Mouse (Mus musculus): ENCODE measurements around the gene Dcp1a. TPM values are rescaled to one million over a fixed set of nuclear protein-coding genes. Genes with fewer than 3 reads are reported as not detected.
A peak's percentile ranks its signal among the peaks of the same experiment; 100 is the strongest.

Dcp1a gene
- polyA plus RNA-seq, 1 experiment, result 22.3 TPM

- no peak for DNase-seq (ENCODE audit: extremely low spot score in 1 of 2, low spot score in 1 of 2)
These were observed 77.3 kb downstream of the Dcp1a start for GRCm38 (mm10) chr14:30556651-30557050.

DNA sequence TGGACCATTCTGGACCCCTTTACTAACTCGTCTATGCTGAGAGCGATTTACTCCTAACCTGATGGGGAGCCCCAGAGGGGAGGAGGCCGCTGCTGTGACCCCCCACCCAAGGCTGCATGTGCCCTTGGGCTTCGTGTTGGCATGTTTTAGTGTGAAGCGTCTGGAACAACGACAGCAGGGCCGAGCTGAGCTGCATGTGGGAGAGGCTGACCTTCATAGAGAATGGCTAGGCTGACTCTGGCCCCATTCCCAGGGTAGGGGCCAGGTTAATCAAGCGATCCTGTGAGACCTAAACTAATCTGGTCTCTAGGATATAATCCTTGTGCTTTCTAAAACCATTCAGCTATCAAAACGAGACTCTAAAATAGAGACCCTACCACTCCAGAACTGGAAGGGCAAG, 78.4 kb downstream of the Dcp1a start:
- no peak for DNase-seq (ENCODE audit: extremely low spot score in 1 of 2, low spot score in 1 of 2)

GRCm38 (mm10) chr14:30559321-30559850, 80.1 kb downstream of the Dcp1a start:
- DNase-seq (ENCODE audit: extremely low spot score in 1 of 2, low spot score in 1 of 2), result no peak

DNA sequence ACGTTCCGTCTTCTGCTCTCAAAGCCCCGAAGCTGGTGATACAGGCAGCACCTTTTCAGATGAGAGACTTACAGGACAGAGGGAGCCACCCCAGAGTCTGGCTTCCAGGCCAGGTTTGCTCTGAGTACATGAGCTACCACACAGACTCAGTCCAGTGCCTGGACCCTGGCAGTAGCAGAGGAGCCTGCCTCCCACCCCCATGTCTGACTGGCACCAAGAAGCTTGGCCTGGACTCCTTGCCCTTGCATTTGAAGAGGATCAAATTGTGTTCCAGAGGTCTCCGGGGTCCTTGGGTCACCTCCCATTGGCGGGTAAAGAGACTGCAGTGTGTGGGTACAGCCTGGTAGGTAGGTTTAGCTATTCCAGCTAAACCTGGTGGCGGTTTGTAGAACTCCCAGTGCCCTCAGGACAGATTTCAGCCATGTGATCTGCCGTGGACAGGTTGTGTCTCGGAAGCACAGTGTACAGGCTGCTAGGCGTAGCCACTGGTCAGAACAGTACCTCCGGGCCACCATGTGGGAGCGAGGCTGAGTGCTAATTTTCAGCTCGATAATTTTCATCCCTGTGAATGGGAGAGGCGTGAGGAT, 81.6 kb downstream of the Dcp1a start:
- DNase-seq (ENCODE audit: extremely low spot score in 1 of 2, low spot score in 1 of 2), result no peak

- DNase-seq (ENCODE audit: extremely low spot score in 1 of 2, low spot score in 1 of 2), result peak in 1 of 2 experiments; percentile 39
These were observed 82.3 kb downstream of the Dcp1a start for GRCm38 (mm10) chr14:30561470-30562187.

DNA sequence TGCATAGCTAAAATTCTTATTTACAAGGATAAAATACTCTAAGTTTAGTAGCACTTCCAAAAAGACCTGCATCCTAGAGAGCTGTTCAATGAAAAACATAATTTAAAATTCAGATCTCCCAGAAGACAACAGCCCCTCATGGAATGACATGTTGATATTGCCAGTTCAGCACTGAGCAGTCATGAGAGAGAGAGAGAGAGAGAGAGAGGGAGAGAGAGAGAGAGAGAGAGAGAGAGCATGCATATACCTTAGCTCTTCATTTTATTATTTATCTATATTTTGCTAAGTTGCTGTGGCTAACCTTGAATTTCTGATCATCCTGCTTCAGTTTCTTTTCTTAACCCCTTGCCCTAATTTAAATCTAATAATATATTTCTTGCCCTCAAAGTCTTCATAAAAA, 83.0 kb downstream of the Dcp1a start:
- no peak for DNase-seq (ENCODE audit: extremely low spot score in 1 of 2, low spot score in 1 of 2)

DNA sequence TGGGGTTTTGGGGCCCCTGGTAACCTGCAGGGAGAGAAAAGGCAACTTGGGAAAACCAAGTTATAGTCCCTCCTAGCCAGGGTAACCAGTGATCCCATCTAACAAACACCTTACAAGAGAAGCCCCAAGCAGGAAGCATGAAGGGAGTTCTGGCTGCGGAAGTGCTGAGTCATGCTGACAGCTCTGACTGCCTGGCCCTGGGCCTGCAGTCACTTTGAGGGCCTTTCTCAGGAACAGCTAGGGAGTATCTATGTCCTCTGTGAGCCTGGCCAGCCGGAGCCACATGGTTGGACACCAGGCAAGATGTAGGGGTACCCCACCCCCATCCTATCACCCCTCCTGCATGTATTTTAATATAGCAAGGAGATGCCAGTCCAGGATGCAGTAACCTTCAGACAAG, 85.1 kb downstream of the Dcp1a start:
- DNase-seq (ENCODE audit: extremely low spot score in 1 of 2, low spot score in 1 of 2), result peak in 1 of 2 experiments; percentile 64

DNA sequence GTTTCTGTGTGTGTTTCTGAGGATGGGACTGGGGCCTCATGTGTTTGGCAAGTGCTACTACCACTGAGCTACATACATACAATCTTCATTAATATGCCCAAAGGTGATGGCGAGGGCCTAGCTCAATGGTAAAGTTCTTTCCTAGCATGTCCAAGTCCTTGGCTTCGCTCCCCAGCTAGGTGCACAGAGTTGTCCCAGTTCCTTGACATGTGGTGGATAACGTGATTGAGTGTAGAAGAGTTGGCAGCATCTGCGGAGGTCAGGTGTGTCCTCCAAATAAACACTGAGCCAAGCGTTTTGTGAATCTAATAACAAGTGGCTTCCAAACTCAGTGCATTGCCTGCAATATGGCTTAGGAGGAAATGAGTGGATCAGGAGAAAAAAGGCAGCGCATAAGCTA, 87.0 kb downstream of the Dcp1a start:
- no peak for DNase-seq (ENCODE audit: extremely low spot score in 1 of 2, low spot score in 1 of 2)

- DNase-seq (ENCODE audit: extremely low spot score in 1 of 2, low spot score in 1 of 2), result no peak
These were observed 88.7 kb downstream of the Dcp1a start for GRCm38 (mm10) chr14:30568016-30568415.

GRCm38 (mm10) chr14:30570303-30570702, 91.0 kb downstream of the Dcp1a start:
- no peak for DNase-seq (ENCODE audit: extremely low spot score in 1 of 2, low spot score in 1 of 2)

DNA sequence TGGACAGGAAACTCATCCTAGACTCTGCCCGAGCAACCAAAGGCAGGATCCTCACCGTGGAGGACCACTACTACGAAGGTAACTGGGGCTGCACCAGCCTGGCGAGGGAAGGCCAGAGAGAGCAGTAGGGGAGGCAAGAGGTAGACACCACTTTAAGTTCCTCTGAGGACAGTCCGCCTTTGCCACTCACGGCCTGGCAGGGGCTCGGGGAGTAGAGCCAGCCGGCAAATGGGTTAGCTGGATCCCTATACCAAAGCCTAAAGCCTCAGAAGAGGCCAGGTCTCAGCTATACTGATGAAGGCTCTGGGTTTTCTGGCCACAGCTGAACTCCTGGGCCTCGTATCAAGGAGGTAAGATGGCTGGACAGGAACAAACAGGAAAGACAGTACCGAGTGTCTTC, 92.9 kb downstream of the Dcp1a start:
- no peak for DNase-seq (ENCODE audit: extremely low spot score in 1 of 2, low spot score in 1 of 2)

DNA sequence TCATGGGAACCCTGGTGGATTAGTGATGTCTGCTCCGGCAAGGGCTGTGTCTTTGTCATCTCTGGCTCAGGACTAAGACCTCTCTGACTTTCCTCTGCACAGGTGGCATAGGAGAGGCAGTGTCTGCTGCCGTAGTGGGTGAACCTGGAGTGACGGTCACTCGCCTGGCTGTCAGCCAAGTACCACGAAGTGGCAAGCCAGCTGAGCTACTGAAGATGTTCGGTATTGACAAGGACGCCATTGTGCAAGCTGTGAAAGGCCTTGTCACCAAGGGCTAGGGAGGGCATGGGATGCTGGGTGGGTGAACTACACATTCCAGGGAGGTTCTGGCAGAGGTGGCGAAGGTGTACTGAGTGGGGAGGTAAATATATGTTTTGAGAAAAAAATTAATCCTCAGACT, 93.9 kb downstream of the Dcp1a start:
- DNase-seq (ENCODE audit: extremely low spot score in 1 of 2, low spot score in 1 of 2), result no peak

GRCm38 (mm10) chr14:30573983-30574584, 94.7 kb downstream of the Dcp1a start:
- peak; percentile 46 to 92 for DNase-seq (ENCODE audit: extremely low spot score in 1 of 2, low spot score in 1 of 2)

DNA sequence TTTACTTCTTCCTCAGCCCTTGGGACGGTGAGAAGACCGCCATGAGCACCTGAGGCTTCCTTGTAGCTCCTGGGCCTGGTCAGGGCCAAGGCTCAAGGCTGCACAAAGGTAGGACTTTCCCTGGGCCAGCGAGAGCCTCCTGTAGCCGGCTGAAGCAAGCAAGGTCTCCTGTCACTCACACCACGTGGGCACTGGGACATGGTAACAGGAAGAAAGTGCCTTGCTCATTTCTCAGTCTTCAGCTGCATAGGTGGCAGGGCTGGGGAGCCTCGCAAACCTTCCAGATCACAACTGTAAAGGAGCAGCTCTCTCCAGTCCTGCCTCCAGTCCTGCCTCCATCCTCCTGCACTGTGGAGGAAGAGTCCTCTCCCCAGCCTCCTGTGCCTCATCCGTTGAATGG, 96.5 kb downstream of the Dcp1a start:
- DNase-seq (ENCODE audit: extremely low spot score in 1 of 2, low spot score in 1 of 2), result no peak

DNA sequence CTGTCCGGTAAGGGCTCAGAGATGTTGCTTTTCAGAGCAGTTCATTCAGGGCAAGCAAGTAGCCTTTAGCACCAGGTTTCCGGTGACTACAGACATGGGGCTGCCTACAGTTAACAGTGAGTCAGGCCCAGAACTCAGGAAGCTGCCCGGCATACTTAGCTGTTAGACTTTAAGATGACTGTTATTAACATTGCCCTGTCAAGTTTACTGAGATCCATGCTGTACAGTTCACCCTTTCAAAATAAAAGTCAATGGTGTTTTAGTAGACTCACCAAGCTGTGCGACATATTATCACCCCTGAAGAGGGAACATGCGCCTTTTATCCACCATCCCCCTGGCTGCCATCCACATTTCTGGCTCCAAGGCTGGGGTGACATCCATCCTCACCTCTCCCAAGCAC, 96.9 kb downstream of the Dcp1a start:
- no peak for DNase-seq (ENCODE audit: extremely low spot score in 1 of 2, low spot score in 1 of 2)

Other genes with a start within 250 kb of the Dcp1a start
- 80.3 and 82.8 TPM in 2 replicates for gene Cacna1d, start 11.9 kb downstream of the Dcp1a start, polyA plus RNA-seq (2012; rRNA removed)
- gene Tkt, start 68.8 kb downstream of the Dcp1a start, polyA plus RNA-seq (2012; rRNA removed), result 131 and 143 TPM in 2 replicates
- 17.1 and 18.9 TPM in 2 replicates for gene Prkcd, start 146.7 kb downstream of the Dcp1a start, polyA plus RNA-seq (2012; rRNA removed)
- gene Rft1, start 174.8 kb downstream of the Dcp1a start, polyA plus RNA-seq (2012; rRNA removed), result 12.1 and 12.9 TPM in 2 replicates
- gene Sfmbt1, start 235.3 kb downstream of the Dcp1a start, polyA plus RNA-seq (2012; rRNA removed), result 8.8 and 9.0 TPM in 2 replicates